Mouse (Mus musculus) layer of hippocampus, postnatal 14 days (tissue): ENCODE results near the gene Tvp23a. TPM values are rescaled to one million over a fixed set of nuclear protein-coding genes. Genes with fewer than 3 reads are reported as not detected.
A peak's percentile ranks its signal among the peaks of the same experiment; 100 is the strongest.

Source experiments
- DNase-seq, 2 experiments: peaks; one replicate each; pipeline ENCODE4 v3.0.0; 2021 to 2022; ENCODE audit warnings: low spot score in 2 of 2, mixed read lengths in 1 of 2
- total RNA-seq, 2 experiments: library from RNA; stranded (reverse); gene quantifications; 2 replicates each; pipeline ENCODE4 v1.2.3; 2021

Gene Tvp23a
- total RNA-seq, 2 experiments from 2014 or later, result 30.4 to 32.0 TPM

DNA sequence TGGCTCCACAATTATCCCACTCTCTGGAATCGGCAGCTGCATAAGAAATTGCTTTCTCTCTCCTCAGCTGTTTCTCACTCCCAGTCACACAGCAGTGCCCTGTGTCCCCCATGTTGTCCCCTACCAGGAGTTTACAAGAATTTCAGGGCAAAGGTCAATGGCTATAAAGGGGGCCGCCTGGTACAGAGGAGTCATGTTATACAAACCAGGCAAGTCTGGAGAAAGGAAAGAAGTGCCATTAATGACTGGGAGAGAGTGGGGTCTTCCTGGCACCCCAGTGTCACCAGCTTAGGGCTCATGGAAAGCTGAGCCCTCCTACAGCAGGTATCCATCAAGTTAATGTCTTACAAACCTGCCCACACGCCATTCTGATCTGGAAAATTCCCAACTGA lies 7.4 kb upstream of the Tvp23a start:
- DNase-seq, result no peak

DNA sequence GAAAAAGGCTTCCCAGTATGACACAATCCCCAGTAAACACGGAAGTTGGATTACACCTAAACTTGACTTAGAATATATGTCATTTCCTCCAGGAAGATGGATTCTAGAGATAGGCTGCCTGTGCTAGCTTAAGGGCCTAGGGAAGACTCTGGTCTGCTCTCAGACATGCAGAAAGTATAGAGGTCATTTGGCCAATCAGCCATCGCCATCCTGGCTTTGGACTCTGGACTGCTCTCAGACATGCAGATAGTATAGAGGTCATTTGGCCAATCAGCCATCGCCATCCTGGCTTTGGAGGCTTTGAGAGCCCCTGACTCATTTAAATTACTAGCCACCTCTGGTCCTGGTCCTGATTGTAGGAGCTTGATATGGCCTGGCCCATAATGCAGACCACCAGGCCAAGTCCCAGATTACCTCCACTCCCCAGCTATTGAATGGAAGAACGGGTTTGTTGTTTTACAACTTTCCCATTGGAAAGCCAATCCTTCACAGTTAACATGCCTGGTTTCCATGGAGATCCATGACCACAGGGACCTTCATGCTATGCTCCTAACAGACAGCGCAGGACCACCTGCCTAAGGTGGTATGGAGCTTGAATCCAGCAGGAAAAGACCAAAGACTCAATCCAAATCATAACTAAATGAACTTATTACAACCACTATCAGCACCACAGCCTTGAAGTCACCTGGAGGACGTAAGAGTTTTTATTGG lies 6.9 kb upstream of the Tvp23a start:
- no peak for DNase-seq

DNA sequence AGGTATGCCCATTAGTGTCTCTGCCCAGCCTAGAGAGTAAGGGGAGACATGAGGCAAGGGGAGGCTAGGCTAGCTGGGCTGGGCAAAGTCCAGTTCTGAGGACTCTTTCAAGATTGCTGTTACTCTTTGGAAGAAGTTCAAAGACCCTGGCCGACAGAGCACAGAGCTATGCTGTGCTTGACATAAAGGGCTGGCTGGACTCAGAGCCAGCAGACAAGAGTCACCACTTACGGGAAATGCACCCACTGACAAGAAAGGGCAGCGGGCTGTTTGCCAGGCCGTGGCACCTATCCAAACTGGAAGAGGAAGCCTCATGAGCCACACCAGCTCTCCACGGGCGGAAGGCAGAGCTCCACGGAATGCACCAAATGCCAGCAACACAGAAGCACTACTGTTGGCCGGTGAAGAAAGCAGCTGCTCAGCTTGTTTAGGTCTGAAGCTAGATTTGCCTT lies 5.3 kb upstream of the Tvp23a start:
- DNase-seq, result peak; percentile 78 to 87

DNA sequence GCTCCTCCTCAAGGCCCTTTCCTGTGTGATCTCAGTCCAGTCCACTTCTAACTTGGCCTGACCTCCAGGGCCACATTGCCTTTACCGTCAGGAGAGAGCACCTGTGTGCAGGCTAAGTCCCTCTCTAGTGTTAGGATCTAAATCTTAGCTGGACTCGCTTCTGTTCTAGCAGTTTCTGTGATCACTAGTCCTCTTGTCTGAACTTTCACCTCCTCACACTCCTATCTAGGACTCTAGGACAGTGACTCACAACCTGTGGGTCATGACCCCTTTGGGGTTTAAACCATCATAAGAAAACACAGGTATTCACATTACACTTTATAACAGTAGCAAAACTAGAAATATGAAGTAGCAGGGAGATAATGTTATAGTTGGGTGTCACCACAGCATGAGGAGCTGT lies 4.7 kb upstream of the Tvp23a start:
- no peak for DNase-seq

DNA sequence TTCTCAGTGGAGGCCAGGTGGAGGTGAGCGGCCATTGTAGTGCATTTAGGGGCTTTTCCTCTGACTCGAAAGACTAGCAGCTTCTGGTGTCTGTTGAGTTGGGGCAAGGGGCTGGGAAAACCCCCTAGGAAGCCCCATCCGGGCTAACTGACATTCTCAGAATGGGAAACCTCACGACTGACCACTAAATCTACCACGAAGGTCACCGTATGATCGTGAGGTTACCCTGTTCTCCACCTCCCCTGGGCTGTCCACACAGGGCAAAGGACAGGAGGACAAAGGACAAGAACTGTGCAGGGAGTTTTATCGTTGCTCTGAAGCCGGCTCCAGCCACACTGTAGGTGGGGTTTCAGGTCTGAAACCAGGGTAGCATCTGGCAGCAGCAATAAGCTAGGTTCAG lies 1.8 kb upstream of the Tvp23a start:
- no peak for DNase-seq

DNA sequence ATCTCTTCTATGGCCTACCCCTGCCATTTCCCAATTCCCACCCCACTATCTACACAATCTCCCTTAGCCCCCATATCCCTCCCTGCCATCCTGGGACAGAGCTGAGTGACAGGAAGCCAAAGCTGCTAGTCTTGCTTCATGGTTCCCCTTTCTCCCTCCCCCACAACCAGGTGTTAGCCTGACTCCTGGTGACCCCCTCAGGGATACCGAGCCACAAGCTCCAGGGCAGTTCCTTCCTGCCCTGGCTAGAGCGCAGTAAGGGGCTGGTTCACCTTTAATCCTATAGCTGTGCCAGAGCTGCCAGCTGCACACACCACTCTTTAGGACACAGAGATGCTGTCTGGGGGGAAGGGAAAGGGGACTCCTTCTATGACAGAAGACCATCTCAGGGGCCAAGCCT lies 619 bp upstream of the Tvp23a start:
- no peak for DNase-seq

DNA sequence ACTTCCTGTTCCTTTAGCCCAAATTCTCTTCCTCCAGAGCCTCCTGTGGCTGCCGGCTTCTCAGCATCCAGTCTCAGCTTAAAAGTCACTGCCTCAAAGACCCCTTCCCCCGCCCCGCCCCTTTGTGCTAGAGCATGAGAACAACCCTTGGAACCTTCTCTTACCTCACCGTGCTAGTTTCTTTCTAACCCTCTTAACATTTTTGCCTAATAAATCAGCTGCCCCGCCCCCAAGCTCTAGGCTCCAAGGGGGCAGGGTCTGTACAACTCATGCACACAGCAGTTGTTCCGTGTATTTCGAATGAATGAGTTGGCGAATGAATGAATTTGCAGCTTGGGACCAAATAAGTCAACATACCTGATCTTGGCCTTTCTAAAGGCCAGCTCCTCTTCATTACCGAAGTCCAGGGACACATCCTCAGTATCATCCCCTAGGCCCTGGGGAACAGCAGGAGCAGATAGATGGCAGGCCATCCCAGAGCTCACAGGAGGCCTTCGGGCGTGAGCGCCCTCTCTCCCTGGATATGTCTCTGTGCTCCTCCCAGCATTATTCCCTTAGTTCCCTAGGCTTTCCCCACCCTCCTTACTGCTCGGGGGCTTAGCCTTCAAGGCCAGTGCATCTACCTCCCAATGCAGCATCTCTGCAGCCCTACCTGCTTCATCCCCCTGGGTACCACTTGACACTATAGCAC lies 444 bp downstream of the Tvp23a start:
- DNase-seq, result no peak

DNA sequence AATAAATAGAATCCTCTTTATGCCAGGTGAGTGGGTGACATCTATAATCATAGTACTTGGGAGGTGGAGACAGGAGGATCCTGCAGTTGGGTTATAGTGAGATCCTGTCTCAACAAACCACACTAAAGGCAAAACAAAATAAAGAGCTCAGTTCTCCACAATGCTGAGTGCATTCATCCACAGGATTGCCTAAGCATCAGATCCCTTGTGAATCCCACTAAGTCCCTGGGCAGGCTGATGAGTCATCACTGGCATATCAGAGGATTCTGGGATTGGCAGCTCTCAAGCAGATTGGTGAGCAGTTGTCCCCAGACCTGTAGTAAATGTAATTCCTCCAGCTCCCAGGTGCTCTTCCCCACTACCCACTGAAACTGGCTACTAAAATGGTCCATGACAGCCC lies 3.4 kb downstream of the Tvp23a start:
- no peak for DNase-seq

DNA sequence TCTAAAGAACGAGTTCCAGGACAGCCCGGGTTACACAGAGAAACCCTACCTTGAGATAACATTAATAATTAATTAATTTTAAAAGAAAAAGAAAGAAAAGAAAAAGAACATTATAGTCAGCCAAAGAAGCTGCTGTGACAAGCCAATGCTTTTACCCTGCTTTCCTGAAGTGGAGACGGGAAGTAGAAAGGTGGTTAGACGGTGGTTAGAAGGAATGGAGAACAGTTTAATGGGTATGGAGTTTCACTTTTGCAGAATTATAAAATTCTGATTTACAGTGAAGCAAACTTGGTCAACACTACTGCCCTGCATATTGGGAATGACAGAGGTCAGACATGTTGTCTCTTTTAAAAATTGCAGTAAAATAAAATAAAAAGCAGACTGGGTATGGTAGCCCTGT lies 5.4 kb downstream of the Tvp23a start:
- DNase-seq, result no peak

DNA sequence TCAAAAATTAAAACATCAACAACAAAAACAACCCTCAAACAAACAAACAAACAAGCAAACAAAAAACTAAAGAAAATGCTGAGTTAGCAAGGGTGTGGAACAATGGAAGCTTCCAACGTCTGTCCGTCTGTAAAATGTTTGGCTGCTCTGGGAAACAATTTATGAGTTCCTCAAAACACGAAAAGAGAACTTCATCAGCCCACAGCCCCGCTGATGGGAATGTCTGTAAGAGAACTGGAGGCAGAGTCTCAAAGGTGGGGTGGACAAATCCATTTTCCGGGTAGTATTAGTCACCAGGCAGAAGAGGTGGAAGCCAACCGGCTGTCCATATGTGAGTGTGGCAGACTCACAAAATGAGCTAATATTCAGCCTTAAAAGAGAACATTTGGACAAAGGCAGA lies 5.8 kb downstream of the Tvp23a start:
- no peak for DNase-seq

DNA sequence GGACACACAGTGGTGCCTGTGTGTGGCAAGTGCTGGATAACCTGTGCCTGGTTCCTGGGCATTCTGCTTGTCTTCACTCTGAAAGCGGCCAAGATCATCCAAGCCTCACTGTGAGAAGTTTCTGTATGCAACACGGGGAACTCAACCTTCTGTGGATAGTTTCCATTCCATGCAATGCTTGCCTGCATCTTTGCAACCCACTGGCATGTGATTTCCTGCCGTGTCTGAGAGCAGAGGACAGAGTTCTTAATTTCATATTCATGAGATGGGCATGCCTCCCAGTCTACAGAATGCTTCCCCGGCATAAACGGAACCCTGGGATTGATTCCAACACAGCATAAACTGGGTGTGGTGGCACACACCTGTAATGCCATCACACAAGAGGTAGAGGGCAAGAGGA lies 9.1 kb downstream of the Tvp23a start:
- no peak for DNase-seq

DNA sequence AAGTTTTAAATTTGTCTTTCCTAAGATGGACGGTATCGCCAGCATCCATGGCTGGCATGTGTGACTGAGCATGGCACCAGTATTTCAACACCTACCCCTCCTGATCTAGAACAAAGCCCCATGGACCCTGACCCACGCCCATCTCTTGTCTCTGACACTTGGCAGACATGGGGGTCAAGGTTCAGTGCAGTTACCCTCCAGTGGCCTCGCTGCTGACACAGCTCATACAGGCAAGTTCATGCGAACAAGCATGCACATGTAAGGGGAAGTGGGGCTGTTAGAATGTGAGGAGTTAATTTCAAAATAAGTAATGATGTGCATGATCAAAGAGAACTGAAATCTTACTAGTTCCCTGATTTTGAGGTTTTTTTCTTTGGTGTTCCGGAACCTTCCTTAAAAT lies 11.0 kb downstream of the Tvp23a start:
- DNase-seq, result no peak

DNA sequence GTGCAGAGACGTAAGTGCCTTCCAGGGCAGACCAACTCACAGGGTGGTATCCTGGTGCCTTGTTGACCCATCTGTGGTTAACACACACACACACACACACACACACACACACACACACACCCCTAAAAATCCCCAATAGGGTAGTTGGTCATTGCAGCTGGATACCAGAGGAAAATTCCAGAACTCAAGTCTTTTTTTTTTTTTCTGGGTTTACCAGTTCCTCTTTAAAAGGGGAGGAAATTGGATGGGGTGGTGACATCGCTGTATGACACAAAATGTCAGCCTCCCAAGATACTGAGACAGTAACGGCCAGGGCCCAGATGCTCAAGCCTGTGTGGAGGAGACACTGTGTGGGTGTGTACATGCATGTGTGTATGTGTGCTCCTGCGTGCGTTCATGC lies 13.8 kb downstream of the Tvp23a start:
- no peak for DNase-seq

DNA sequence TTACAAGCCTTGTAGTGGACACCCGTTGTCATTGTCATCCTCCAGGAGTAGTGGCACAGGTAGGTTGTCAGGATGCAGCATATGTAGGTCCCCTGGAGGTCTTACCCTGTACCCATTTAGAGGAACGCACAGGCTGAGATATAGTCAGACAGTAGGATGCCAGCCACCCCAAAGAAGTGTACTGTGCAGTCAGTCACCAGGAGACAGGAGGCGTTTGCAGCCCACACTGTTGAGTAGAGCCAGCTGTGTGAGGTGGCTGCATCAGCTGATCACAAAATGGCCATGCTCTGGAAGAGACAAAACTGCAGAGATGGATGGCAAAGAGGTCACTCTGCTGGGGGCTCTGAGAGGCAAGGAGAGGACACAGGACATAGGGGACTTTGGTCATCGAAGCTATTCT lies 14.8 kb downstream of the Tvp23a start:
- no peak for DNase-seq

DNA sequence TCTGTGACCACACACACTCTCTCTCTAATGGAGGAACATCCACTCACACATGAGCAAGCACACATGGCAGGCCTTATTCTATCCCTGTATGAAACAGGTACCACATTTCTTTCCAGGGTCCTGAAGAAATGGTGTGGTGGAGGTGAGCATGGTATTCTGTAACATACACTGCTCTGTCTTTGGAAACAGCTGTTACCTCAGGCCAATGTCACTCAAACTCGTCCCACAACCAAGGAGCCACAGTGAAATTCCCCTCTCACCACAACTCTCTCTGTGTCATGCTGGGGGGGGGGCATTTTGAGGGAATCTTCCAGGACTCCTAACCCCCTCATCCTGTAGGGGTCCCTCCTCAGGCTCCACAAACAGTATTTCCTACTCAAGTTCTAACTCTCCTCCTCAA lies 15.3 kb downstream of the Tvp23a start:
- no peak for DNase-seq

DNA sequence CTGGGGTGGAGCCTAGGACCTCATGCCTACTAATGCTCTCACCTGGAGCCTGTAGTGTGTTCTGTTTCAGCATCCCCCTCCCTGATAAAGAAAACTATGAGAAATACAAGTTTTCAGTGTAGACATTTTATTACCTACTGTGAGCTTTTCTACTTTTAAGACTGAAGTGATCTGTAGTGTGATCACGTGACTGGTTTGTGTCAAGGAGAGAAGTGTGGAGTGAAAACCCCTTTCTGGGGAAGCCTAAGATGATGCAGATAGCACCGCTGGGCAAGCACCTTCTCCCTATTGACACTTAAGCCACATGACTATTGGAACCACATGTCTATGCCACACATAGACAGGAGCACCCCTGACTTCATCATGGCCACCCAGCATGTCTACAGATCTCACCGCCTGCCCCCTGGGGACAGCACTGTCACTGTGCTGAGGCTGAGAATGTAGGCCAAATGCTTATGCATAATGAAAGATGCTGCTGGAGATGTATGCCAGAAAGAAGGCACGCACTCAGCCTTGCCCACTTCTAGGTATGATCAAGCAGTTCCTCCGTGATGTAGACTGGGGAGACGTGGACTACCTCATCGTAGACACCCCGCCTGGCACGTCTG lies 26.6 kb downstream of the Tvp23a start:
- no peak for DNase-seq

DNA sequence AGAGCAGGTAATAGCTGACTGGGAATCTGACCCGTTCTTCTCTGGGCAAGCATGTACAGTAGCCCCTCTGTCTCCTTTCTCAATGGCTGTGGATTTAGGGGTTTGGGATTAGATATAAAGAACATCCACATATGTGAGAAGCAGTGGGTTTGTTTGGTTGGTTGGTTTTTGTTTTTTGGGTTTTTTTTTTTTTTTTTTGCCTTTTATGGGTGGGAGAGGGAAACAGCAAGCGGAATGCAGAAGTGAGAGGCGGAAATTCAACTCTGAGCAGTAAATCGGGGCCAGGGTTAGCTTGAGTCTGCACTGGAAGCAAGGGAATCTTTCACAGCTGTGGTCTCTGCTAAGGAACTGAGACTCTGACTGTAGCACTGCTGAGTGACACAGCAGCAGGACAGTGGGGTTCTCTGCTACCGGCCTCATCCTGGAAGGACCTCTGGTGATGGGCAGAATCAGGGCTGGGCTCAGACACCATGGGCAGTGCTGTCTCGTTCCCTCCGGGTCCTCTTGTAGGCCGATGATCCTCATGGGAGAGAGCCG lies 29.4 kb downstream of the Tvp23a start:
- DNase-seq, result no peak

DNA sequence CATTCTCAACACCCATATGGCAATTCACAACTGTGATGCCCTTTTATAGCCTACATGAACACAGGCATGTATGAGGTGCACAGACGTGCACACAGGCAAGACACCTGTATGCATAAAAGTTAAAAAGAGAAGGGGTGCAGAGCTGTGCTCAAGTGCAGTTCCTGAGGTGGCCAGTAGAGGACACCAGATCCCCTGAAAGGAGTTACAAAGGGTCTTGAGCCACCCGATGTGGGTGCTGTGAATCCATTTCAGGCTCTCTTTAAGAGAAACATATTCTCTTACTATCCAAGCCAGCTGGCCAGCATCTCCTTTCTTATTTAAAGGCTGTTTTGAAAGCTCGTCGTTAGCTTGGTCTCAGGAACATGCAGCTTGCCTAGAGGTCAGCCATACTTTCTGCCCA lies 30.3 kb downstream of the Tvp23a start:
- DNase-seq, result no peak

DNA sequence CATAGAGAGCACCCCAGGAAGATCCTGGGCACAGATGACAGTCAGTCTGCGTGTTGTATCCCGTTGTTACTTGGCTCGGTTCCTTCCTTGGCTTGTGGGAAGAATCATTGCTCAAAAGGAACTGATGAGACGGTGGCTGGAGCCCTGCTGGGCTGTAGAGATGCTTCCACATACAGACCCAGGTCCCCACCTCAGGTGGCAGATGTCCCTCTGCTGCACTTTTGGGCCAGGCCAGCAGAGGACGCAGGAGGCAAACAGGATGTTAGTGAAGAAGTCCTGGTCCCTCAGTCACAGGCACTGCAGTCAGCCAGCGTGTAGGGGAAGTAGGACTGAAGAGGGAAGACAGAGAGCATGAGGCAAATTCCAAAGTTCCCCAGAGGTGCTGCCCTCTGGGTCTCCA lies 31.2 kb downstream of the Tvp23a start:
- DNase-seq, result peak; percentile 46 to 66

DNA sequence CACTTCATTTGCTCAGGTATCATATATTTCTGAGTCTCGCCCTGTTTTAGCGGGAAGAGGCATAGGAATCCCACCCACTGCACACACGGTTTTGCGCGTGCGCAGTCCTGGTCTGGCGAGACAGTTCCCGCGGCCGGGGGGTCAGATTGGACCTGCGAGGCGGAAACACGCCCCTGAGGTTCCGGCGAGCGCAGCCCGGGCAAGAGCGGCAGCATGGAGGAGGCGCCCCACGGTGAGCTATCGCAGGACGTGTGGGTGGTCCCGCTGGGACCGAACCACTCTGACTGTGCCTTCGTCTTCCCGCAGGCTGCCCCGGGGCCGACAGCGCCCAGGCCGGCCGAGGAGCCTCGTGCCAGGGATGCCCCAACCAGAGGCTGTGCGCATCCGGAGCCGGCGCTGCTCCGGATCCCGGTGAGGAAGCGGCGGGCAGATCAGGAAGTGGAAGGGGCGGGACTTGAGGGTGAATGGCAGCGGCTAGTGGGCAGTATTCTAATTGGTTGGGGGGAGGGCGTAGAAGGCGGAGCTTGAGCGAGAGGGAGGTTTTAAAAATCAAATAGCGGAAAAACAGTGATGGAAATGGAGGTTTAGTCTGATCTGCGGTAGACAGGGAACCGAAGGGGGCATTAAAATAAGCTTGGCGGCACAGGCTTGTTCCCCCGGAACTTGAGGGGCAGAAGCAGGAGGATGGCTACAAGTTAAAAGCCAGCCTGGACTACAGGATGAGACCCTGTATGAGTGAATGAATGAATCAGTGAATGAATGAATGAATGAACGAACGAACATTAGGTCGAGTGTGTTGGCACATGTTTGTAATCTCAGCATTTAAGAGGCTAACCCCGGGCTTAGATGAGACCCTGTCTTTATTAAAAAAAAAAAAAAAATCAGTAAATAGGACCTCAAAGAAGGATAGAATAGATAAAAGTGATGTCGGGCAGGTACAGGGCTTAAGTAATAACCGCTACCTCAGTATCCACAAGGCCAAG lies 35.1 kb downstream of the Tvp23a start, which contains the start of gene Nubp1:
Gene Nubp1, plus strand, starts transcription at position 185 of the 983 bp plus-strand sequence.
- peak; percentile 93 to 95 for DNase-seq

DNA sequence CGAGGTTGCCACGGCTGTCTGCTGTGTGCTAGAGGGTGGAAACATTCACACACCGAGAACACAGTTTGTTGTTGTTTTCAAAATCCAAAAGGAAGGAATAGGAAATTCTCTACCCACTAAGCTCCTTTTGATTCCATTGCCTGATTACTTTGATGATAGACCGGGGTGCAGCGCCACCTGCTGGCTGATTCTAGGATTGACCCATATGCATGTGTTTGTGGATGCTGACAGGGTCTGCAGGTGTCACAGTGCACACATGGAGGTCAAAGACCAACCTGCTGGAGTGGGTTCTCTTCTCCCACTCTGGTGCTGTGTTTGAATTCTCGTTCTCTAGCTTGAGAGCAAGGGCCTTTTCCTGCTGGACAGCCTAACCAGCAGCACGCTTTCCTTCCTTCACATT lies 48.0 kb downstream of the Tvp23a start:
- DNase-seq, result peak; percentile 86 to 91
